Mouse (Mus musculus): ENCODE measurements around the gene Lmtk2.

- TF ChIP-seq CTCF (conservative IDR thresholded peaks at IDR 0.05; ENCODE audit: low read length) = no peak
- no peak for TF ChIP-seq NANOG (IDR thresholded peaks at IDR 0.05; ENCODE audit: borderline replicate concordance, low read length)
- no peak for TF ChIP-seq POU5F1 (IDR thresholded peaks at IDR 0.05; ENCODE audit: borderline replicate concordance, low read length)
Measured at GRCm38 (mm10) chr5:144080886-144081285, 19.4 kb upstream of the Lmtk2 start.
